Mouse (Mus musculus) hindbrain, embryonic 10.5 days (tissue): ENCODE measurements around the gene Epha7. TPM values are rescaled to one million over a fixed set of nuclear protein-coding genes. Genes with fewer than 3 reads are reported as not detected.

Source experiments
- DNase-seq: peaks from one replicate; pipeline ENCODE4 v3.0.0-alpha.2; 2017; ENCODE audit warnings: low spot score
- H3K27ac ChIP-seq: fragments of 300-500 bp; sonication (generic); 2 replicates; pipeline ENCODE4 v1.5.1; 2016; ENCODE audit warnings: mild to moderate bottlenecking, moderate library complexity
- H3K27me3 ChIP-seq: fragments of 300-500 bp; sonication (generic); 2 replicates; pipeline ENCODE4 v1.6.1; 2016; ENCODE audit warnings: mild to moderate bottlenecking; ENCODE audit not compliant: poor library complexity, insufficient read depth, severe bottlenecking
- H3K36me3 ChIP-seq: fragments of 300-500 bp; sonication (generic); 2 replicates; pipeline ENCODE4 v1.6.1; 2016; ENCODE audit warnings: mild to moderate bottlenecking, moderate library complexity
- H3K4me1 ChIP-seq: fragments of 300-500 bp; sonication (generic); replicated peaks from 2 replicates; pipeline ENCODE4 v1.6.1; 2016; ENCODE audit warnings: mild to moderate bottlenecking
- H3K4me3 ChIP-seq: fragments of 300-500 bp; sonication (generic); 2 replicates; pipeline ENCODE4 v1.5.1; 2016; ENCODE audit warnings: mild to moderate bottlenecking, moderate library complexity
- H3K9me3 ChIP-seq: fragments of 300-500 bp; sonication (generic); 2 replicates; pipeline ENCODE4 v1.6.1; 2016; ENCODE audit warnings: mild to moderate bottlenecking, moderate library complexity
- WGBS: fragments of 180-500 bp; shearing (Covaris S2); methylation state at CpG from one replicate; pipeline ENCODE4 v1.1.7; 2016; 5-methylcytosine and 5-hydroxymethylcytosine counted together
- polyA plus RNA-seq: library from polyadenylated mRNA; unstranded; fragments of >200 nt; fragmentation: Nextera tagmentation; extraction: Ambion mirVana; gene quantifications from 2 replicates; pipeline ENCODE4 v1.2.1, GENCODE M21; 2016

Gene Epha7
- polyA plus RNA-seq, 1 experiment from 2014 or later, result 49.7 TPM

GRCm38 (mm10) chr4:28999287-28999595, 186.3 kb downstream of the Epha7 start:
- Histone ChIP-seq H3K4me1 (no peaks in the 10 kb centered on the region), H3K4me3 (no peak overlapping the region), H3K9me3 (no peaks in the 10 kb centered on the region), H3K27me3 (no peaks in the 10 kb centered on the region), H3K36me3 (no peaks in the 10 kb centered on the region), H3K27ac (no peak overlapping the region)
- no peak for DNase-seq
- 88% methylated on average over 2 of the region's 2 CpGs for WGBS

GRCm38 (mm10) chr4:29010333-29010732, 197.4 kb downstream of the Epha7 start:
- DNase-seq, result no peak
- no peaks in the 10 kb centered on the region for H3K36me3 ChIP-seq
- H3K4me3 ChIP-seq, result no peak overlapping the region
- 93% methylated on average over 3 of the region's 3 CpGs for WGBS
- no peaks in the 10 kb centered on the region for H3K9me3 ChIP-seq
- no peaks in the 10 kb centered on the region for H3K27me3 ChIP-seq
- H3K4me1 ChIP-seq, result no peaks in the 10 kb centered on the region
- no peak overlapping the region for H3K27ac ChIP-seq
